Mouse (Mus musculus): ENCODE results near the gene Cdk16.
"Not testable (repeated sequence)": the region's sequence is repeated elsewhere in the genome, so short reads cannot be mapped to it uniquely, and the experiment has no call there.

Cdk16 gene

GRCm38 (mm10) chrX:20687519-20688067 is at the start of gene Cdk16:
Gene Cdk16 (plus strand): TSS chrX:20687954.
- peak; percentile 93 for DNase-seq

GRCm38 (mm10) chrX:20638141-20638540 is 49.6 kb upstream of the Cdk16 start:
- DNase-seq = no peak

GRCm38 (mm10) chrX:20644780-20645179 is 43.0 kb upstream of the Cdk16 start:
- no peak for DNase-seq

- no peak for DNase-seq
These were observed 30.2 kb upstream of the Cdk16 start for GRCm38 (mm10) chrX:20657593-20657992.

- DNase-seq = peak; percentile 81
These were observed 29.6 kb upstream of the Cdk16 start, which contains the start of gene Uba1 for GRCm38 (mm10) chrX:20658026-20658652. Gene Uba1 (plus strand): TSS chrX:20658326.

GRCm38 (mm10) chrX:20658891-20659406 is 28.8 kb upstream of the Cdk16 start:
- DNase-seq = no peak

- DNase-seq = peak; percentile 3
These were observed 25.4 kb upstream of the Cdk16 start for GRCm38 (mm10) chrX:20662317-20662715.

- peak; percentile 90 for DNase-seq
These were observed 24.9 kb upstream of the Cdk16 start for GRCm38 (mm10) chrX:20662716-20663443.

- peak; percentile 9 for DNase-seq
These were observed 24.3 kb upstream of the Cdk16 start for GRCm38 (mm10) chrX:20663444-20663790.

- DNase-seq = peak; percentile 86
These were observed 354 bp downstream of the Cdk16 start for GRCm38 (mm10) chrX:20688068-20688547.

GRCm38 (mm10) chrX:20688615-20689014 is 861 bp downstream of the Cdk16 start:
- peak; percentile 63 for DNase-seq

GRCm38 (mm10) chrX:20691566-20691965 is 3.8 kb downstream of the Cdk16 start:
- no peak for DNase-seq

- DNase-seq = no peak
These were observed 4.9 kb downstream of the Cdk16 start for GRCm38 (mm10) chrX:20692616-20693015.

- DNase-seq = no peak
These were observed 8.1 kb downstream of the Cdk16 start for GRCm38 (mm10) chrX:20695842-20696241.

- peak; percentile 42 for DNase-seq
These were observed 16.1 kb downstream of the Cdk16 start, which contains the start of gene Usp11 for GRCm38 (mm10) chrX:20703741-20704290. Gene Usp11 (plus strand): TSS chrX:20703906.

GRCm38 (mm10) chrX:20704295-20705082 is 16.7 kb downstream of the Cdk16 start:
- DNase-seq = peak; percentile 89

- DNase-seq = no peak
These were observed 17.3 kb downstream of the Cdk16 start for GRCm38 (mm10) chrX:20705083-20705402.

- DNase-seq = no peak
These were observed 40.9 kb downstream of the Cdk16 start for GRCm38 (mm10) chrX:20728681-20729080.

GRCm38 (mm10) chrX:20730048-20730447 is 42.3 kb downstream of the Cdk16 start:
- DNase-seq = not testable (repeated sequence)

GRCm38 (mm10) chrX:20736479-20736878 is 48.7 kb downstream of the Cdk16 start:
- peak; percentile 33 for DNase-seq

- no peak for DNase-seq
These were observed 61.1 kb downstream of the Cdk16 start for GRCm38 (mm10) chrX:20748829-20749228.

Data from layer of hippocampus, adult 9-11 months (tissue).